Mouse (Mus musculus) forebrain, embryonic 14.5 days (tissue): ENCODE measurements around the gene Cela1. TPM values are rescaled to one million over a fixed set of nuclear protein-coding genes. Genes with fewer than 3 reads are reported as not detected.

Experiments used
- ATAC-seq: fragments of 200-750 bp; cut with Nextera tagmentation; 2 replicates; pipeline ENCODE4 v1.8.0; 2017; ENCODE audit warnings: mild to moderate bottlenecking, moderate library complexity
- DNase-seq: peaks from one replicate; pipeline ENCODE4 v3.0.0-alpha.2; 2015; ENCODE audit warnings: low spot score
- H3K27ac ChIP-seq: fragments of 300-500 bp; sonication (generic); 2 replicates; pipeline ENCODE4 v1.5.1; 2014; ENCODE audit warnings: low read depth, mild to moderate bottlenecking, control low read depth, low read length, moderate library complexity
- H3K27me3 ChIP-seq: fragments of 300-500 bp; sonication (generic); replicated peaks from 2 replicates; pipeline ENCODE4 v1.6.1; 2014; ENCODE audit warnings: low read length, control low read depth, mixed read lengths; ENCODE audit not compliant: control insufficient read depth, insufficient read depth
- H3K36me3 ChIP-seq: fragments of 300-500 bp; sonication (generic); 2 replicates; pipeline ENCODE4 v1.6.1; 2014; ENCODE audit warnings: low read length, control low read depth; ENCODE audit not compliant: control insufficient read depth, insufficient read depth
- H3K4me1 ChIP-seq: fragments of 300-500 bp; sonication (generic); 2 replicates; pipeline ENCODE4 v1.6.1; 2014; ENCODE audit warnings: antibody characterized with exemption, low read length, control low read depth; ENCODE audit not compliant: control insufficient read depth, insufficient read depth
- H3K4me2 ChIP-seq: fragments of 300-500 bp; sonication (generic); 2 replicates; pipeline ENCODE4 v1.6.1; 2014; ENCODE audit warnings: mild to moderate bottlenecking, control low read depth, low read length
- H3K4me3 ChIP-seq: fragments of 300-500 bp; sonication (generic); 2 replicates; pipeline ENCODE4 v1.5.1; 2014; ENCODE audit warnings: low read depth, low read length, control low read depth
- H3K9ac ChIP-seq: fragments of 300-500 bp; sonication (generic); 2 replicates; pipeline ENCODE4 v1.6.1; 2014; ENCODE audit warnings: mild to moderate bottlenecking, low read length, control low read depth, moderate library complexity
- H3K9me3 ChIP-seq: fragments of 300-500 bp; sonication (generic); replicated peaks from 2 replicates; pipeline ENCODE4 v1.6.1; 2016; ENCODE audit warnings: low read length, control low read depth, mixed read lengths; ENCODE audit not compliant: control insufficient read depth
- WGBS: fragments of 180-500 bp; shearing (Covaris S2); extraction: QIAGEN DNeasy Blood & Tissue Kit; methylation state at CpG from one replicate; pipeline ENCODE4 v1.1.7; 2014; 5-methylcytosine and 5-hydroxymethylcytosine counted together
- polyA plus RNA-seq: library from polyadenylated mRNA; unstranded; fragments of >200 nt; fragmentation: Nextera tagmentation; extraction: Ambion mirVana; gene quantifications from 2 replicates; pipeline ENCODE4 v1.2.1, GENCODE M21; 2014

Gene Cela1
- polyA plus RNA-seq, 1 experiment from 2014 or later = 0.60 TPM

DNA sequence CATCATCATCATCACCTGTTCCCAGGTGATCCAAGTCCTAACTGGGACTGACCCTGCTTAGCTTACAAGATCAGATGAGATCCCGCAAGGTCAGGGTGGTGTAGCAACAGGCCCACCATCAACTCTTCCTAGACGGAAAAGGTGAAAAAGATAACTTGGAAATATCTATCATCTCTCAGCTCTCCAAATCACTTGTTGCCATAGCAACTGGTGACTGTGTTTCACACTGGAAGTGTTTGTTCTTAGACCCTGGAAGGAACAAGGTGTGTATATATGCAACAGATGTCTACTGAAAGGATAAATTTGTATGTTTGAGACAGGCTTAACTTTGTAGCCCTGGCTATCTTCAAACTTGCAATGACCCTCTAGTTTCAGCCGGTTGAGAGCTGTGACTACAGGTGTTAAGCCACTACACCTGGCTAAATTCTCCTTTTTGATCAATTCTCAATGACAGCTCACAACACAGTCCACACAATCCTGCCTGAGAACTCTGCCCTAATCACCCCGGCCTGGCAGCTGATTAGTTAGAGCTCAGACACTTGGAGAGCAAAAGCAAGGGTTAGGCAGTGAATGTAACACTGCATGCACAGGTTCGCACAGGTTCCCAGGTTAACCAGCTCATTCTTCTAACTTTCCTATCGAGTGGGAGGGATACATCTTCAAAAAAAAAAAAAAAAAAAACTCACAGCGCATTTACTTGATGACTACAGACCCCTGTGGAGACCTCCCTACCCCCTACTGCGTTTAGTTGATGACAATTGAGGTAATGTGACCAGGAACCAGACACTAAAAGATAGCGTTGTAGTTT lies 22.1 kb downstream of the Cela1 start:
- Histone ChIP-seq H3K4me3 (no peak overlapping the region), H3K27ac (no peak overlapping the region), H3K36me3 (no peaks in the 10 kb centered on the region), H3K27me3 (no peaks in the 10 kb centered on the region), H3K4me1 (no peaks in the 10 kb centered on the region), H3K9ac (no peak overlapping the region), H3K4me2 (no peak overlapping the region), H3K9me3 (no peaks in the 10 kb centered on the region)
- DNase-seq (peak; percentile 31), ATAC-seq (no peak)
- 42% methylated on average over 9 of the region's 9 CpGs for WGBS

DNA sequence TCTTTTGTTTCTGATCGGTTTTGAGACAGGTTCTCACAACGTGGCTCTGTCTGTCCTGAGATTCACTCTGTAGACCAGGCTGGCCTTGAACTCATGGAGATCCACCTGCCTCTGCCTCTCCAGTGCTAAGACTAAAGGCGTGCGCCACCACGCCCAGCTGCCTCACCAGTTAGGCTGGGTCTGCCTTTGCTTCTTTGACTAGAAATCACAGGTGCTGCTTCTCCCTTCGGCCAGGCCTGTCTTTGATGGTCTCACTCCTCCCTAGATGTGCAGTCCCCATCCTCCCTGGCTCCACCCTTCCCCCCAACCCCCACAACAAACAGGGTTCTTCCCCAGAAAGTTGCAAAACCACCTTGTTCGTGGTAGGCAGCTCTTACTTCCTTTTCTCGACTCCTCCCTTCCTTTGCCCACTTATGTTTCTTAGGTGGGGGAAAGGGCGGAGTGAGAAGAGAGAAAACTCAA lies 22.9 kb downstream of the Cela1 start:
- Histone ChIP-seq H3K27me3 (no peaks in the 10 kb centered on the region), H3K9me3 (no peaks in the 10 kb centered on the region), H3K4me3 (no peak overlapping the region), H3K36me3 (no peaks in the 10 kb centered on the region), H3K4me2 (no peak overlapping the region), H3K9ac (no peak overlapping the region), H3K4me1 (no peaks in the 10 kb centered on the region), H3K27ac (no peak overlapping the region)
- WGBS = 81% methylated on average over 9 of the region's 9 CpGs
- DNase-seq (no peak), ATAC-seq (no peak)

DNA sequence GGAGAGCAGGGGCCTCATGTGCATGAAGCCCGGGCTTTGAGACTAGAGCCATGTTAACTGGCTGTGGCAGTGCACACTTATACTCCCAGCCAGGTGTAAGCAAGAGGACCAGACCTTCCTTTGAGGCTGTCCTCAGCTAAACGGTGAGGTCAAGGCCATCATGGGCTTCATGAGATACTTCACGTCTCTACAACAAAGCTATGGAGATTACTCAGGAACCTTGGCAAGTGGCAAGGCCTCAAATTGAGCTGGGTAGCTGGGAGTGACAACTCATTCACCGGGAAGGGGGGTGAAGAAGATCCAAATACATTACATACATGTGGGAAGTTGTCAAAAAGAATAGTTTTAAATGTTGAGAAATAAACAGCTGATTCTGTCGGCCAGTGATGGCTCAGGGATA lies 26.9 kb downstream of the Cela1 start:
- no peak for ATAC-seq
- DNase-seq = no peak
- Histone ChIP-seq H3K36me3 (no peaks in the 10 kb centered on the region), H3K27me3 (no peaks in the 10 kb centered on the region), H3K4me1 (no peaks in the 10 kb centered on the region), H3K4me3 (no peak overlapping the region), H3K27ac (no peak overlapping the region), H3K9ac (no peak overlapping the region), H3K9me3 (no peaks in the 10 kb centered on the region), H3K4me2 (no peak overlapping the region)
- 87% methylated on average over 5 of the region's 5 CpGs for WGBS

DNA sequence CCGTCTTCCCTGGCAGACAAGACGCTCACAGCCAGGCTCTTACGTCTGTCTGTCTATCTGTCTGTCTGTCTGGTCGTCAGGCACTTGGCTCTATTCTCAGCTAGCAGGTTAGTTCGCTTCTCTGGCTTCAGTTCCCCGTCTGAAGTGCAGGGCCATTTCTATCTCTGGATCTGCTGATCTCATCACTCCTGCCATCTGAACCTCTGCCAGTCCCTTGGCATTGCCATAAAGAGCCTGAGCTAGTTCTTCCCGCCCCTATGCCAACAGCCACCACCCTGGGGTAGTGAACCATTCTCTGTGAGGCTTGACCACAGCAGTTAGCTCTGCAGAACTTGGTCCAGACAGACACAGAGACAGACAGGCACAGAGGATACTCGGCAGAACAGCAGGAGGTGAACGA lies 27.4 kb downstream of the Cela1 start:
- no peaks in the 10 kb centered on the region for H3K9me3 ChIP-seq
- no peak overlapping the region for H3K27ac ChIP-seq
- no peak overlapping the region for H3K9ac ChIP-seq
- H3K36me3 ChIP-seq = no peaks in the 10 kb centered on the region
- ATAC-seq (no peak), DNase-seq (no peak)
- H3K4me2 ChIP-seq = no peak overlapping the region
- WGBS = 81% methylated on average over 9 of the region's 9 CpGs
- no peaks in the 10 kb centered on the region for H3K27me3 ChIP-seq
- no peak overlapping the region for H3K4me3 ChIP-seq
- H3K4me1 ChIP-seq = no peaks in the 10 kb centered on the region

DNA sequence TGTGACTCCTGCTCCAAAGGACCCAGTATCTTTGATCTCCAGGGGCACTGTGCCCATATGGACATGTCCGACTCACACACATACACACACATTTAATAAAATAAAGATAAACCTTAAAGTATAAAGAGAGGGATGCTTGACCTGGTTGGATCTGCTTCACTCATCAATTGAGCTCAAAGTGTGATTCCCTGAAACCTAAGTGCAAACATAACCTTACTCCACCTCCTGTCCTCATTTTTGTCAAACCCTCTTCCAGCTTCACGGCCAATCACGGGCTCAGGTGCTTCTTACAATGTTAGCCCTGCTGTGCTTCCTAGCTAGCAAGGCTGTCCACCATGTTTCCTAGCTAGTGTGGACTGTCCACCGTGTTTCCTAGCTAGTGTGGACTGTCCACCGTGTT lies 32.5 kb downstream of the Cela1 start:
- Histone ChIP-seq H3K36me3 (no peaks in the 10 kb centered on the region), H3K9me3 (no peaks in the 10 kb centered on the region), H3K4me1 (no peaks in the 10 kb centered on the region), H3K27me3 (no peaks in the 10 kb centered on the region), H3K9ac (no peak overlapping the region), H3K27ac (no peak overlapping the region), H3K4me2 (no peak overlapping the region), H3K4me3 (no peak overlapping the region)
- ATAC-seq (no peak), DNase-seq (no peak)
- WGBS = 88% methylated on average over 5 of the region's 5 CpGs

DNA sequence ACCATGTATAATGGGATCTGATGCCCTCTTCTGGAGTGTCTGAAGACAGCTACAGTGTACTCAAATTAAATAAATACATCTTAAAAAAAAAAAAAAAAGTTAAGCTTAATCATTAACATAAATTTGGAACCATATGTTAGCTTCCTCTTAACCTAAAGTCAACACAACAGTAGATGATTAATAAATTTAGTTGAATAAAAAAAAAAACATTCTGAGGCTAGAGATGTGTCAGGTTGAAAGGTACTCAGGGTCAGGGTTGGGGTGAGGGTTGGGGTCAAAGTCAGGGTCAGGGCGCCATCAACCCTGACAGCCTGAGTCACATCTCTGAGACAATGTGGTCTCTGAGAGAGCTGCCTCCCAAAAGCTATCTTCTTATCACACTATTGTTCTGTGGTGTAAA lies 33.5 kb downstream of the Cela1 start:
- Histone ChIP-seq H3K4me1 (no peaks in the 10 kb centered on the region), H3K27me3 (no peaks in the 10 kb centered on the region), H3K9ac (no peak overlapping the region), H3K4me2 (no peak overlapping the region), H3K36me3 (no peaks in the 10 kb centered on the region), H3K4me3 (no peak overlapping the region), H3K9me3 (no peaks in the 10 kb centered on the region), H3K27ac (no peak overlapping the region)
- 85% methylated on average over 1 of the region's 1 CpGs for WGBS
- ATAC-seq (no peak), DNase-seq (no peak)

DNA sequence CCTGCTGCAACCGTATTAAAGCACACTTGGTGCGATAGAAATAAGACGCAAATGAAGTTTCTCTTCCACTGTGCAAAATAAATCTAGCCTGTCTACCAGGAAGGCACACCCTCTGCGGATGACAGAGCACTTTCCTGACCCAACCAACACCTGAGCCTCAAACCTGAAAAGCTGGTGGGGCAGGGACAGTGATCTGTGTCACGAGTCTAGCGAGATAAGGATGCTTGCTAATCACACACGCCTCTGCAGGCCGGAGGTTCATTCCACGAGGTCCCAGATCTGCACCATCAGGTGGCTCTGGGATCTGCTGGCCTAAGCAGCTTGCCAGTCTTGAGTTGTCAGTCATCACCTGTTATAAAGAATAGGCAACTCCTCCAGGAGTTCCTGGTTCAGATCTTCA lies 36.1 kb downstream of the Cela1 start:
- no peak overlapping the region for H3K27ac ChIP-seq
- no peak for DNase-seq
- H3K9ac ChIP-seq = no peak overlapping the region
- no peaks in the 10 kb centered on the region for H3K9me3 ChIP-seq
- H3K4me3 ChIP-seq = no peak overlapping the region
- H3K4me2 ChIP-seq = no peak overlapping the region
- H3K27me3 ChIP-seq = no peaks in the 10 kb centered on the region
- no peaks in the 10 kb centered on the region for H3K36me3 ChIP-seq
- ATAC-seq = no peak
- no peaks in the 10 kb centered on the region for H3K4me1 ChIP-seq
- 90% methylated on average over 9 of the region's 9 CpGs for WGBS

DNA sequence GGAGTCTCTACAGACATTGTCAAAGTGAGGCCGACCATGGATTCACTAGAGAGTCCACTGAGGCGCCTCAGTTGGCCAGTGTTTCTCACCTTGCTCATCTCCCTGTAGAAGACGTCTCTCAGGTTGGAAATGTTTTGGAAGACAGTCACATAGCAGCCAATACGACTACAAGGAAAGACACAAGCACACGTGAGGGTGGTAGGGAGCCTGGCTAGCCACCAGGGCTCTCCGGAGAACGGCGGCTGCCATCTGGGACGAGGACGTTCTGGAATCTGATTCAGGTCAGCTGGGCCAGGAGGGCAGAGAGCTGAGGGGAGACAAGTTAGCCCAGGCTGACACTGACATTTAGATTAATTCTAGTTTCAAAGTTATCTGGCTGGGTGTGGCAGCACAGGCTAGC lies 37.6 kb downstream of the Cela1 start:
- DNase-seq (no peak), ATAC-seq (no peak)
- no peaks in the 10 kb centered on the region for H3K36me3 ChIP-seq
- H3K27ac ChIP-seq = no peak overlapping the region
- H3K4me3 ChIP-seq = no peak overlapping the region
- no peaks in the 10 kb centered on the region for H3K4me1 ChIP-seq
- H3K4me2 ChIP-seq = no peak overlapping the region
- H3K9me3 ChIP-seq = no peaks in the 10 kb centered on the region
- H3K27me3 ChIP-seq = no peaks in the 10 kb centered on the region
- no peak overlapping the region for H3K9ac ChIP-seq
- WGBS = 87% methylated on average over 10 of the region's 10 CpGs

DNA sequence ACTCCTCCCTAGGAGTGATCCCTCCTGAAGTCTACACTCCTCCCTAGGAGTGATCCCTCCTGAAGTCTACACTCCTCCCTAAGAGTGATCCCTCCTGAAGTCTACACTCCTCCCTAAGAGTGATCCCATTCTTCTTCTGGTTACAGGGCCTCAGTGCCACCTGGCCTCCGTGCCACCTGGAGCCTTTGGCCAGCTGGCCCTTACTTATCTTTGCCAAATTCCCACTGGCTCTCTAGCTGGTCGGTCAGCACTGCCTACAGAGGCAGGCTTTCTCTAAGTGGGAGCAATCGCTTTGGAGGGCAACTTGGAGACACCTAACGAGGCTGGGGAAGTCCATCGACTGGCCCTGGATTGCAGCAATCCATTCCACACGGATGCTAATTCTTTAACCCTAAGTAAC lies 41.6 kb downstream of the Cela1 start:
- DNase-seq (no peak), ATAC-seq (no peak)
- no peak overlapping the region for H3K4me2 ChIP-seq
- H3K4me3 ChIP-seq = no peak overlapping the region
- no peak overlapping the region for H3K9ac ChIP-seq
- no peaks in the 10 kb centered on the region for H3K27me3 ChIP-seq
- H3K27ac ChIP-seq = no peak overlapping the region
- WGBS = 75% methylated on average over 6 of the region's 6 CpGs
- H3K9me3 ChIP-seq = no peaks in the 10 kb centered on the region
- H3K4me1 ChIP-seq = no peaks in the 10 kb centered on the region
- H3K36me3 ChIP-seq = no peaks in the 10 kb centered on the region
